Mouse (Mus musculus) adrenal gland, postnatal 25 days (tissue): ENCODE measurements around the gene Chaf1a. TPM values are rescaled to one million over a fixed set of nuclear protein-coding genes. Genes with fewer than 3 reads are reported as not detected.
A peak's percentile ranks its signal among the peaks of the same experiment; 100 is the strongest.

Experiments used
- DNase-seq: peaks from one replicate; pipeline ENCODE4 v3.0.0; 2021; ENCODE audit warnings: mixed read lengths
- total RNA-seq: library from RNA; stranded (reverse); gene quantifications from 2 replicates; pipeline ENCODE4 v1.2.3, GENCODE M21; 2021

The Chaf1a gene
- total RNA-seq, 1 experiment from 2014 or later, result 8.2 TPM

DNA sequence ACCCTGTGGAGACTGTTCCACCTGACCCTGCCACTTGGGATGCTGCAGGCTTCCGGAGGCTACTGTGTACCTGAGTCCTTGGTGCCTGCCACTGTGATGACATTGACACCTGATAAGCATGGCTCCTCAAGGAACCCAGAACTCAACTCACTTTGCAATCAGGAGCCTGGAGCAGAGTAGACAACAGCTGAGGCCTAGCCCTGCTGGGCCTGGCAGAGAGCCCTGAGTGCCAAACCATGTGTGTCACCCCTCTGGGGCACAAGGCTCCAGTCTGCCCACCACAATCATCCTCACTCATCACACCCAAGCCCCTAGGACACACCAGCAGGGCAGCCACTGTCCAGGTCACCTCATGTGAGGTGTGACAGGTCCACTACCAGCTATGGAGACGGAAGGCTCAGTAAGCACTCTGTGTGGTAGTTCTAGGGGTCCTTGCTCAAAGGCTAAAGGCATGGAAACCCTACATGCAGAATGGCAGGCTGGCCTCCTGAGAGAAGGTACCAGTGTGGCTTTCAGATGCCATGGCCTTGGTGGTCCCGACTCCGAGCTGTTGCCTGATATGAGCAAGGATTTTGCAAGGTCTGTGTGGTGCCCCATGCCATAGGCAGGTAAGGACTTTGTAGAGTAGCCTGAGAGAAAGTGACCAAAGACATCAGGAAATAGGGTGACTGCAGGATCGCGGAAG is 19.7 kb upstream of the Chaf1a start:
- DNase-seq, result no peak

DNA sequence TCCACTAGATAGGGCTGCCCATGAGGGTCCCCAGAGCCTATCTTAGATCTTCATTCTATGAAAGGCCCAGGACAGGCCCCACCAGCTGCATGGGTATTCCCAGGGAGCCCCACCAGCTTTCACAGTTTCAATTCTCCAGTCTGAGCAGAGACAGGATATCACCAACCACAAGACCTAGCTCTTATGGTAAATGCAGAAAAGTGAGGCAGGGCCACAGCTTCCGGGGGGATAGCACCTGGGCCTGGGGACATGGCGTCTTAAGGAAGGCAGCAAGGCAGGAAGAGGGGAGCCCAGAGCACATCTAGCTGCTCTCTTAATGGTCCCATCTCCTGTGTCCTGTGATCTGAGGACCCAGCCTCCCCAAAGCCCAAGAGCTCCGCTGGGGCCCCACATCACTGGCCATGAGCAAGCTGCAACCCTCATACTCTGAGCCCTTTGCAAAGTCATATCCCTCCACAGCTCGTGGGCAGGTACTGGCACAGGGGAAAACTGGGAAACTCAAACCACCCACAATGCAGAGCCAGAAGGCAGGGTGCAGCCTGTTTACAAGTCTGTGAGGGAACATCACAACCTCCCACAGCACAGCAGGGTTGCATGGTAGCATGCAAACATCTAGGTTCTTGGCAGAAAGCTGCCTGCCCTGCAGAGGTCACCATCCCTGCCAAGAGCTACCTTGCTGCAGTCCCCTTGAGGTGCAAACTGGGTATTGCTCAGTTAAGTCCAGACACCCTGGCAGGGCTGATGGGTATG is 18.9 kb upstream of the Chaf1a start:
- DNase-seq, result no peak

DNA sequence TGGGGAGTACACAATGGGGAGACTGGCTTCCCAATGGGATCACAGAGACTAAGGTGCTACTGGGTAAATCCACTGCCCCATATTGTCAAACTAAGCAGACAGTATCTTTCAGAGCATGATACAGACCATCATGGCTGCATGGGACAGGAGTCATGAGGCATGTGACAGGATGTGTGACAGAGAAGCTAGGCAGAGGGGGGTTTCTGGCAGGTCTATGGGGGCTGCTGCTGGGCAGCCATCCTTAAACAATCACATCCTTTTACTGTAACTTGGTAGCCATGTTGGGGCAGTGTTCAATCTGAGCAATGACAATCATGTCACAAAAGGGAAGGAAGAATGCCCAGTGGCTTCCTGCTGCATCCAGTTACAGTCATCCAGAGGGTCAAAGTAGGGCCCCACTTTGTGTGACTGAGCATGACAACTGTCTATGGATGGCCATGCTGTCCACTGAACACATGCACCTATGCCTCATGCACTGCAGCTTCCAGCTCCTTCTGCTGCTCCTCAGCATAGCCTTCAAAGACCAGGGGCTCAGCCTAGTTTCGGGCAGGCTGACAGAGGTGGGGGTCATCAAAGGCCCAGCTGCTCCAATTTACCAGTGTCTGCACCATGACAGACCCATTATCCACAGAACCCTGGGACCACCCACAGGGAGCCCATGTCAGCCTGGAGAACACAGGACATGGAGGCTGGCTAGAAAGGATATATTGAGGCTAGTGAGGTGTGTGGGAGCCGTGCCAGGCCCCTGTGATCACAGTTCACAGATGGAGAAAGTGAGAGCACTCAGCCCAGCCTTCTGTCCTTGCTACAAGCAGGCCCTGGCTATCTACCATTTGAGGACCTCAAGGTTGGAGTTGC is 17.9 kb upstream of the Chaf1a start:
- DNase-seq, result no peak

DNA sequence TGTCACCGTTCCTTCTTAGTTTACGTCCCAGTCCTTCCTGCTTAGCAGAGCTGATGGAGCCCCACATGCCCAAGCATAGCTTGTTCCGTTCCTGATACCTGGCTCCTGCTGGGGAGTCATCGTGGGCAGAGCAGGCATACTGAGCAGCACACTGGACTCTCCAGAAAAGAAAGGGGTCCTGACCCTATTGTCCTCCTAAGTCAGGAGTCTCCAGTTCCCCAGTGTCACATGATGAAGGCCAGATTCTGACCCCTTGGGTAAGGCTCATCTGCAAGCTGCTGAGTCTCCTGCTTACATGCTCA is 17.3 kb upstream of the Chaf1a start:
- no peak for DNase-seq

DNA sequence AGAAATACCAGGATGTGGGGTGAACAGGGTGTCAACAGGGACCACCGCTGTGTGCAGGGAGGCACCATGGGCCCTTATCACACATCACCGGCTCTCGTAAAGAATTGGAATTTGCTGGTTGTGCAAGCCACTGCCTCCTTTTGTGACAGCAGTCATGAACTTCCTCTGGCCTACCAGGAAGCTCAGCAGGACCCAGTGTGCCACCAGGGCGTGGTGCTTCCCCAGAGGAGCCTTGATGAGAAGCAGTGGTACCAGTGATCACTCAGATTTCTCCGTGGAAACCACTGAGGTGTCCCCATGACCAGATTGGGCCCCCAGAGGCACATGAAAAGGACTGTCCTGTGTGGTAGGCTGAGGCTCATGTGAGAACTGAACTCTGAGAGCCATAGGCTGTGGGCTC is 16.9 kb upstream of the Chaf1a start:
- DNase-seq, result no peak

DNA sequence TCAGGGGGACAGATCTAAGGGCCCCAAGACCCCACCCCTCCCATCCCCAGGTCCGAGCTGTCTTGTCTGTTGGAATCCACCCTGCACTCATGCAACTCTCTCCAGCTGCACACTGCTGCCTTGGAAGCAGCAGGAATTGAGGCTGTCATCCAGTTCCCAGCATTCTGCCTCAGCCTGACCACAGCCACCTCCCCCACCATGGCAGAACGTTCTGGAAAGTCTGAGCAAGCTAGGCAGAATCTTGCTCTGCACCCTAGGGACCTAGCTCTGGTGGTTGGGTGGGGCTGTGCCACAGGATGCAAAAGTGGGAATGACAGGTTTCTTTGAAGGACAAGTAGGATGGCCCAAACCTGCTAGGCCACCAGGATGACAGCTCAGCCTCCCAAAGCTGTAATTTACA is 15.8 kb upstream of the Chaf1a start:
- DNase-seq, result no peak

DNA sequence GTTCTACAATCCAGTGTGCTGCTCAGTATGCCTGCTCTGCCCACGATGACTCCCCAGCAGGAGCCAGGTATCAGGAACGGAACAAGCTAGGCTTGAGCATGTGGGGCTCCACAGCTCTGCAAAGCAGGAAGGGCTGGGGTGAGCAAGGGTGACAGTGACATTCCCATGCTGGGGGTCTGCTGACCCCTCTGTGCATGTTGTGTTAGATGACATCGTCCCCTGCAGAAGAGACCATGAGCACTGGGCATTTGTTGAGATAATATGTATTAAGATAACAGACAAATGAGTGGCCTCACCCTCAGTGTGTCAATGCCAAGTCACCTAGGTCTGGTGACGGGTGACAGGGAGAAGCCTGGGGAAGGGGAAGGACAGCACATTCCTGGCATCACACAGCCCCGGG is 15.3 kb upstream of the Chaf1a start:
- no peak for DNase-seq

DNA sequence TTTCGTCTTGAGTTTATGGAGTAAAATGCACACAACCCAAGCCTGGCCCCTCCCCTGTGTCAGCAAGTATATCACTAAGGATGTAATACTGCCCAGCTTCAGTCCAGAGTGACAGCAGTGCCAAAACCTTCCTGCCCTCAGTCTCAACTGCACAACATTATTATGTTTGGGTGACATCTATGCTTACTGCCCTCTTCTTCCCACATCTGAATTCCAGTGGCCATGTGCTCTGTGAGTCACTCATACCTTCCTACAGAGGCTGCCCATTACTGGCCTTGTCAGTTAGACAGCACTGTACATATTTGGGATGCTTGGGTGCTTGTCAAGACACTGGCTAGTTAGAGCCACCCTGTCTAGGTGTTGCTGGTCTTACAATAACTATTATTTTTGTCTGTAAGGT is 13.9 kb upstream of the Chaf1a start:
- no peak for DNase-seq

DNA sequence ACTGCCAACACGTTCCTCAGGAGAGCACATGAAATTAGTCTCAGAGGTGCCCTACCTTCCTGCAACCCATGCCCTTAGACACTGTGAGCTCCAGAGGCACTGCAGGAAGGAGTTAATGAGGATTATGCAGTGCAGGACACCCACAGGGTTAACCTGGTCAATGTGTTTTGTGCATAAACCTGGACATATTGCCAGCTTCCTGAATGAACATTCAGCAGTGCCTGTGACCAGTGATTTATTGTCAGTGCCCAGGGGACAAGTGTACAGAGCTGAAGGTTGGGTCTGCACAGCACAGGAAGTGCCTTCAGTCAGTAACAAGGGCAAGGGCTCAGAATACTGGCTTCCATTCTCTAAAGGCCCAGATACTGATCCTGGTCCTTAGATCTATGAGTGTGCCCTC is 13.4 kb upstream of the Chaf1a start:
- no peak for DNase-seq

DNA sequence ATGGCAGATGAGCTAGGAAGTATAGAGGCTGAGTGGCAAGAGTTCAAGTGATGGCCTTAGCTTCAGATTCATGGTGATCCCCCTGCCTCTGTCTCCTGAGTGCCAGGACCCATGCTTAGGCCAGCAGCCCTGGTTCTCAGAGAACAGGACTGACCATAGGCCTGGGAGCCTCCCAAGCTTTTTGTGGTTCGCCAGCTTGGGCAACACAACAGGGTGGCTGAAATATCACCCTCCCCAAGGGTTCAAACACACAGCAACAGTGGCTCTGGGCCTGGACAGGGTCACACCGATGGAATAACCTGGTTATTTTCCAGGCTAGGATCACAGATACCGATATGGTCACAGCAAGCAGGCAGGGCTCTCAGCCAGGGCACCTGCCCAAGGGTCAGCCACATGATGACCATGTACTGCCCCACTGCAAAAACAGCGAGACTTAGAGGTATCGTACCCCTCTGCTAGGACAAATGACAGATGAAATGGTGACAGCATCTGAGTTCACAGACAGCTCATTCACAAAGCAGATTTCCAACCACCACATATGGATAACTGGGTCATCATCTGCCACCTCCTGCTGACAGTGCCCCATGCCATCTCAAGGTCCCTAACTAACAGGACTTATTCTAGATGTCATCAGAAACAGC is 12.3 kb upstream of the Chaf1a start:
- DNase-seq, result no peak

DNA sequence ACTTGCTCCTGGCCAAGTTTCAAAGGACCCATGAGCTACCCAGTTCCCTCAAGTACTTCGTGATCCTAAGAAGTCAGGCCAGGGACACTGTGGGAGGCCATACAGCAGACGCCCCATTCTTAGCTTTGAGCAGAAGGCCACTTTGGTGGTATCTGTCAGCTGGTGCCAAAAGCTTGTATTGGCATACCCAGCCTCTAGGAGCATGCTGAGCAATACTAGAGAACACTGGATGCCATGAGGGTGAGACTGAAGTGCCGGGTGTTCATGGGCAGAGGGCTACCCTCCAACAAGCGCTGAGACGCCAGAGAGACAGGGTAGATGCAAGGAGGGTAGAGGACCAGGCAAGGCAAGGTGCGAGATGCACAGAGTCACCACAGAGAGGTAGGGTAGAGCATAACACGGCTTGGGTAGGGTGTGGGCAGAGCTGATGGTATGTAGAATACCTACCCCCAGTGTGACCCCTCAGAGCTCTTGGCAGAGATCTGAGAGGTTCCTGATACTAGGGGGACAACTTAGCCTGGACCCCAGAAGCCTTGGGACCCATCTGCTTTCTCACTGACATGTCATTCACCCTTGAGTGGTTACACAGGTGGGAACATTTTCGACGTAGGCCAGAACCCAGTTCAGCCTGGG is 9.9 kb upstream of the Chaf1a start:
- no peak for DNase-seq

DNA sequence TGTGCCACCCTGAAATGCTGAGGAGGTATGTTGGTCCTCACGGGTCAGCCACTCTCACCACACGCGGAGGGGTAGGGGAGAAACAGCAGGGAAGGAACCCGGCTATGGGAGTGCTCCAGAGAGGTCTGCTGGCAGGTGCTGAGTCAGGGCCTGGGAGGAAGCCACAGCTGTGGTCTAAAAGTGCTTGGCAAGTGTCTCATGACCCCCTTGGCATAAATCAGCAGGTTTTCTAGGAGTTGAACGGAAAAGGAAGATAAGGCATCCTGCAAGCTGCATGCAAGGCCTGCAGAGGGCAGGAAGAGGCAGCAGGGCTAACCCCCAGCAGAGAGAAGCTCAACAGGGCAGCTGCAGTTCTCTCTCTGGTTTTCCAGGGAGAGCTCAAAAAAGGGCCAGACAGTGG is 9.3 kb upstream of the Chaf1a start:
- DNase-seq, result peak; percentile 53

DNA sequence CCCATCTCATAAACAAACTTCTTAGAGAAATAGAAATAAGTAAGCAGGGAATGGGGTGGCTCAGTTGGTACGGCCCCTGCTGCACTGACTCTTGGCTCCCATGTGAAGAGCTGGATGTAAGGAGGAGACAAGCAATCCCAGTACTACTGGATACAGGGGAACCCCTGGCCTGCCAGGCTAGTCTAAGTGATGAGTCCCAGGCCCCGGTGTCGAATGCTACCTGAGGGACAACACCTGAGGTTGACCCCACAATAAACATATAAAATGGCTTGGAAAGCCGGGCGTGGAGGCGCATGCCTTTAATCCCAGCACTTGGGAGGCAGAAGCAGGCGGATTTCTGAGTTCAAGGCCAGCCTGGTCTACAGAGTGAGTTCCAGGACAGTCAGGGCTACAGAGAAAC is 8.8 kb upstream of the Chaf1a start:
- DNase-seq, result no peak

DNA sequence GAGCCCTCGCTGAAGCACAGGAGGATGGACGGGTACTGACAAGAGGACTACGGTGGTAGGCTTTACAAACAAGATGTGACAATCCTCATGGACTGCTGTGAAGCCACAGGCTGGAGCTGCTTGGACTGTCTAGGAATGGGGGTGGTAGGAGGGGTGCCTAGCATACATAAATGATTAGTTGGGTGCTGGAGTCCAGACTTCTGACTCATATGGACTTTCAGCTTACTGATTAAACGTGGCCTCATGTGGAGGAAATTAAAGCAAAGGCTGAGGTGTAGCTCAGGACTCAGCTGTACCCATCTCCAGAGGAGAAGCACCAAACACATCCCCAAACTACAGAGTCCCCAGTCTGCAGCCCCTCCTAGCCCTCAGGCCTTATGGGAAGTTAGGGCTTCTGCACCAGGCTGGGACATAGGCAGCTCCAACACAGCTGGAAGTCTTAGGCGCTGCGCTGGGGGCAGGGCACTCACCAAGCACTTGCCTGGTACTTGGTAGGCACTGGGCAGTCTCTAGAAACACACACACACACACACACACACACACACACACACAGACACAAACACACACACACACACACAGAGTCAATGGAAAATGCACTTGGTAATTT is 8.0 kb upstream of the Chaf1a start:
- no peak for DNase-seq

DNA sequence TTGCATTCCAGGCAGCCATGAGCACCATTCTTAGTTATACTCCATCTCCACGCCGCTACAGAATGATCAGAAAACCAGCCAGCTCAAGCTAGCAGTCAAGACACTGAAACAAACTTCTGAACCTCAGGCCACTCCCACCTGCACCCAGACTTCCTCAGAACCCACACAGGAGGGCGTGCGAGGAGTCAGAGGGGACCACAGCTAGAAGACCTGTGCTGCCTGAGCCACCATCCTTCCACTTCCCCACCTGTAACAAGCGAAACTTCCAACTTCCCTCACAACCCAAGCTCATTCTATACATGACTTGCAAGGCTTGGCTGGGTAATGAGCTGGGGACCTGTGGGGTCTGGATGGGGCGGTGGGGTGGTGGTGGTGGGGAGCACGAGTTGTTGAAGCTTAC is 7.4 kb upstream of the Chaf1a start:
- no peak for DNase-seq

DNA sequence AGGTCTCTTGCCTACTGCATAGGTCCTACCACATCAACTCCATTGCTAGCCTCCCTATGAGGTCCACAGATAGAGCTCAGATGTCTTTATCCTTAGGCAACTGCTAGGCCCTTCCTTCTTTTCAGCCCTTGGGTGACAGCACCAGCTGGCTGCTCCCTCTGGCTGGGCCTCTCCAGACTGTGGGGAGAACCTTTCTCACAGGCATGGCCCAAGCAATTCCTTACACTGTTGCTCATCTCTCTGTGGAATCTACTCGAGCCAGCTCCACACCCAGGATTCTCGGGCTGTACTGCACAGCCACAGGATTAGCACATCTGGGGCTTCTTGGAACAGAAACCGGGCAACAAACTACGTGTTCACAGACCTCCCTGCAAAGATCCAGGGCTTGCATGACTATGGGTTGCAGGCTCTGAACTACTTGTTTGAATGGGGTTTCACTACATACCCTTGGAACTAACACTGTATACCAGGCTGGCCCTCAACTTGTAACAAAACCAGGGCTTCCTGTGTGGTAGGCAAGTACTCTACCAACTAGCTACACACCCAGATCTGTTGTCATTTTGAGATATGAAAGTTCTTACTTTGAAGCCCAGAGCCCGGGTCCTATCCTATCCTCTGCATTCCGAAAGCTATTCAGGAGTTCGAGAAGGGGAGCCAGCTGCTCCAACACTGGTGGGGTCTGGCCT is 6.1 kb upstream of the Chaf1a start:
- DNase-seq, result no peak

DNA sequence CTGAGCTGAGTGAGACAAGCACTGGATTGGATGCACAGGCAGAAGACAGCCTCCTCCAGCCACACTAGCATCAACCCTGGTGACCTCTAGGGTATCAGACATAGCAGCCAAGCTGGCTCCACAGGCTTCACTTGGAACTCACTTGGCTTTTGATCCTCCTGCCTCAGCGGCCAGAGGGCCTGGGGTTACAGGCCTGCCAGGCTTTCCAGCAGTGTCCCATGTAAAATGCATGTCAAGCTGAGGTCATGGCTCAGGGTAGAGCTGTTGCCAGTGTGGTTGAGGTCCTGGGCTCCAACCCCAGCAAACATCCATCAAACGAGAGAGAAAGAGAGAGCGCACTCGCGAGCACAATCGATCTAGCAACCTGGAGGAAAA is 5.5 kb upstream of the Chaf1a start:
- no peak for DNase-seq

DNA sequence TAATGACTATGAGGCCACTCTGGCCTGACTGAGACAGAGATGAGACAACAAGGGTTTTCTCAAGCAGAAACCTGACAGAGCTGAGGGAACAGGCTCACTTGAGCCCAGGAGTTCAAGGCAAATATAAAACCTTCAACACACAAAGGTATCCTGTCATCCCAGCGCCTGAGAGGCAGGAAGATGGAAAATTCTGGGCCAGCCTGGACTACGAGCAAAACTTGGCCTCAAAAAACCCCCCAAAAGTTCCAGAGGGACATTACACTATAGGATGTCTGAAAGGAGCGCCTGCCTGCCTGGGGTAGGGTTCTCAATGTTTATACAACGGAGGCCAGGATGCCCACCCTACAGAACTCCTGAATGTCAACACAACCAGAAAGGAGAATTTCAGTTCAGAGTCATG is 5.0 kb upstream of the Chaf1a start:
- DNase-seq, result no peak

DNA sequence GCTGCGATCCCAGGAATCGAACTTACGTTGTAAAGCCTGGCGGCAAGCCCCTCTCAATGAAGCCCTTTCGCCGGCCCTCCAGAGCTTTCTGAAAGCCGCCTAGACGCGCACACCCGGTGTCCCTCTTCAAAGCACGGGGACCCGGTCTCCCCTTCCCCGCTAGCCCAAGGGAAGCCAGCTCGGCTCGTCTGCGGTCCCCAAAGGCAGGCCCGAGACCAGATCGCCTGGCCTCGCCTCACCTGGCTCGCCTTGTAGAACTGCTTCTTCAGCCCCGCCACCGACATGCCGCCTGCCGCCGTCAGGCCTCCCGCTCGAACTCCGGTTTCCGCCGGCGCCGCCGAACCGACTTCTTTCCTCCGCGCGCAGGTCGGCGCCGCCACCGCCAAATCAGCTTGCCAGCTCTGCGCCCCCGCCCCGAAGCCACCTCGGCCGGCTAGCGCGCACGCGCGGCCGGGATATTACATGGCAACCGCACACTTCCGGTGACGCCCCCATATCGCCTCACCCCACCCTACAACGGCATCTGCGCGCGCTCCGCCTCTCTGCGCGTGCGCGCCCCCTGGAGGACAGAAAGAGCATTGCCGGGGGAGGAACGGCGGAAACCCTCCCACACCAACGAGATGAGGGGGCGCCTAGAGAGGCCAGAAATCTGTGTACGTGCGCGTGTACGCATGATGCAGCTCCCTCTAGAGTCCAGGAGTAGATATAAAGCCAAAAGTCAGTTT is 3.9 kb upstream of the Chaf1a start, which contains the start of gene Sh3gl1:
Gene Sh3gl1 (minus strand): TSS at position 460 of the 725 bp plus-strand sequence.
- peak; percentile 99 for DNase-seq

DNA sequence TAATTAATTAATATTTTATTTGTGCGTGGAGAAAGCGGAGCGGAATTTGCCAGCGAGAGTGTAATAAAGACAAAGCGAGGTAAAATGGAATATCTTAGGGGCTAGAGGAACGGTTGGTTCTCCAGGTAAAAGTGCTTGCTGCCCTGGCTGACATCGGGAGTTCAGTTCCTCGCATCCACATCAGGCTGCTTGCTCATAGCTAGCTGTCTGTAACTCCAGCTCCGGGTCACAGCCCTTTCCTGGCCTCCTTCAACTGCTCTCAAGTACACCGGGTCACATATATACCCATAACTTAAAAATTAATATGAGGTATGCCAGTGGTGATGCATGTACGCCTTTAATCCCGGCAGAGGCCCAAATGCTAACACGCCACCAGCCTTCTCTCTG is 3.3 kb upstream of the Chaf1a start:
- no peak for DNase-seq
